Mouse (Mus musculus) kidney, adult 11 months (tissue): ENCODE measurements around the gene Fndc3b.

ENCODE experiments used
- DNase-seq: peaks from one replicate; pipeline ENCODE4 v3.0.0; 2022

Fndc3b gene

GRCm38 (mm10) chr3:27458416-27458815 lies 252.7 kb downstream of the Fndc3b start:
- no peak for DNase-seq

DNA sequence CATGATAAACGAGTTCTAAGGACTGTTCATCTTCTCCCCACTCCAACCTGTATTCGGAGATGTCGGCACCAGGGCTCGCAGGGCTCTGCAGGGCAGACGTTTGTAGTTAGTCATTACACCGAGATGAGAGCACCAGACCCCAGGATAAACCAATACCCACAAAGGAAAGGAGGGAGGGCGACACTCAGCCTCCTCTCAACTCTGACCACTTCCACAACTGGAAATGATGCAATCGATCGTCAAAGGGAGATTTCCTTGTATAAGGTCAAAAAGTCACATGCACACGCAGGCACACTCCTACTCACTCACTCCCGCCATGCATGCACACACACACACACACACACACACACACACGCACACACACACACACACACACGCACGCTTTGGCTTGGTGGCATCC lies 254.6 kb downstream of the Fndc3b start:
- no peak for DNase-seq

- no peak for DNase-seq
Observed at GRCm38 (mm10) chr3:27454402-27455195, 256.5 kb downstream of the Fndc3b start.

DNA sequence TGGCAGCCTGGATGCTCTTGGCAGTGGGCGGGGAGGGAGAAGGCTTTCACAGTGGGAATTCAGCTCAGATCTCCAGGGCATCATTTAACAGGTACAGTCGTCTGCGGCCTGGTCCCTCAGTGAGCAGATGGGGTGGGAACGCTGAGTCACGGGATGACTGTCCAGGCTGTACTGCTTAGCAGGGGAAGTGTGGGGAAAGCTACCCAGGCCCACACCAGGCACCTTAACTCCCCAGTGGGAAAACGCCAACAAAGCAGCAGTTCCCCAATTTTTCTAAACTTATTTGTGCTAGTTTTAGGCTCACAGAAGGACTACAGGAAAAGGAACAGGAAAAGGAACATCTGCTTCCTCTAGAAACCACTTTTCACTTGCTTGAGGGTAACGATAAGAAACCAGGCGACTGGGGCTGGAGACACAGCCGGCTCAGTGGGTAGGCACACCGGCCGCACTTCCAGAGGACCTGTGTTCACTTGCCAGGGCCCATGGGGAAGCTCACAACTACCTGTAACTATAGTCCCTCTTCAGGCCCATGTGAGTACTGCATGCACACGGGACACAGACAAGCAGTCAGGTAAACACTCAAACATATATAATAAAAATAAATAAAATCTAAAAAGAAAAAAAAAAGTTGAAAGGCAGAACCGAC lies 257.5 kb downstream of the Fndc3b start:
- no peak for DNase-seq

DNA sequence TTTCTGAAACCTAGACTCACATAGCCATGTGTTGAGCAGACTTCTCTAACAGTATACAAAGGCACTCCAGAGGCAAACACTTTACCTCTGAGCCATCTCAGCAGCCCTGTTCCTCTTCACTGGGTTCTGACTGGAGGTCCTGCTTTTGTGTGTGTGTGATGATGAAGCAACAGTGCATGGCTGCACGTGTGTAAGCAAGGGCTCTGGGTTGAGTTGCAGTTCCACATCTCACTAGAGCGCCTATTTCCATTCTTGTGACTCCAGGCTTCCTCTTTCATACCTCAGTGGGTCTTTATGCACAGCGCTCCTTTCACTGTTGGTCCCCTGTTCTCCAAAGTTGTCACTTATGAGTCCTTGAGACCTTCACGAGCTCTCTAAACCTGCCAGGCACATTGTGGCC lies 261.7 kb downstream of the Fndc3b start:
- no peak for DNase-seq

DNA sequence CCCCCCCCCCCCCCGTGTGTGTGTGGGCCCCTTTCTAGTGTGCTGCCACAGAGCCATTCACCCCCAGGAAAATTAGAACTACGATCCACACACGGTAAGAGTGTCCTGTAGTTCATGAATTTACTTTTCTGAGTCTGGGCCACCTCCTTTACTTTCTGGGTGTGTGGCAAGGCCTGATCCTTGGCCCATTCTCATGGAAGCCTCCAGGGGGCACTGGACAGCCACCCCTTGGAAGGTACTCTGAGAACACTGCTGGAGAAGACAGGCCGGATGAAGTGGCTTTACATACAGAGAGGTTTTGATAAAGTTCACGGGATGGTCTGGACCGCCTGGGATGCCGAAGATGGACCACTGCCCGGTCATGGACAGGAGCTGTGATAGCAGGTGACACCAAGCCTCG lies 262.7 kb downstream of the Fndc3b start:
- no peak for DNase-seq

DNA sequence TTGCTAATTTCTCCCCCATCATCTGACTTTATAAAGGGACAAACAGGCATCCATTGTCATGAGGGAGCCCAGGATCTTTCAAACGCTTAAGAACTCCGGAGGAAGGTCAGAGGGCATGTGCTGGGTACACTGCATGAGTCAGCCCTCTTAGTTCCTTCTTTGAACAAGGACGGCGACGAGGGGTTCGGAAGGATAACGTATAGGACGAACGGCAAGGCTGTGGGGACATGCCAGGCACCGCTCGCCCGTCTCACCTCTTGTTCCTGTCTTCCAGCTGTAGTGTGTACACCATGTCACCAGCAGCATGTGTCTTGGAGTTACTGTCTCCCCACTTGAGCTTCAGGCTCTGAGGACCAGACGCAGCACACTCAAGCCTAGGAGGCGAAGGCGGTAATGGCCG lies 271.4 kb downstream of the Fndc3b start:
- no peak for DNase-seq

DNA sequence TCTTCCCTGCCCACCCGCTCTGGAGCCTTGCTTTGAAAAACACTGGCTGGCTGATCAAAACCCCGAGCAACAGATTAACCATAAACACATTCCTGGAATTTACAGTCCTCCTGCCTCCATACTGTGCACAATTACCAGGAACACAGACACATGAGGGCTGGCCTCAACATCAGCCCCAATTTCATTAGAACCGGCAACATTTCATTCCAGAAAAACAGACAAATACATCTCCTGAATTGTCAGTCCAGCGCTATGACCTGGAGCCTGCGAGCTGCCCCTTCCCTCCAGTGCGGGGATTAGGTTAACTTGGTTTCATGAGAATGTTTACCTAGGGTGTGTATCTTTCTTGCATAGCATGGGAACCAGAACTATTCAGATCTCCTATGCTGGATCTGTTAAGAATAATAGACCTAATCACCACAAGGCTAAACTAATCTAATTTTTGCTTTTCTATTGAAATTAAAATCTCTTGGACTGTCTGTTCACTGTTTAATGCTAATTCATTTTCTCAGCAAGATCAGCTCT lies 275.9 kb downstream of the Fndc3b start:
- peak; percentile 19 for DNase-seq

GRCm38 (mm10) chr3:27432981-27433380 lies 278.1 kb downstream of the Fndc3b start:
- DNase-seq, result peak; percentile 47

- DNase-seq, result peak; percentile 73
Observed at GRCm38 (mm10) chr3:27430621-27431263, 280.4 kb downstream of the Fndc3b start.

GRCm38 (mm10) chr3:27427406-27427805 lies 283.7 kb downstream of the Fndc3b start:
- DNase-seq, result no peak

DNA sequence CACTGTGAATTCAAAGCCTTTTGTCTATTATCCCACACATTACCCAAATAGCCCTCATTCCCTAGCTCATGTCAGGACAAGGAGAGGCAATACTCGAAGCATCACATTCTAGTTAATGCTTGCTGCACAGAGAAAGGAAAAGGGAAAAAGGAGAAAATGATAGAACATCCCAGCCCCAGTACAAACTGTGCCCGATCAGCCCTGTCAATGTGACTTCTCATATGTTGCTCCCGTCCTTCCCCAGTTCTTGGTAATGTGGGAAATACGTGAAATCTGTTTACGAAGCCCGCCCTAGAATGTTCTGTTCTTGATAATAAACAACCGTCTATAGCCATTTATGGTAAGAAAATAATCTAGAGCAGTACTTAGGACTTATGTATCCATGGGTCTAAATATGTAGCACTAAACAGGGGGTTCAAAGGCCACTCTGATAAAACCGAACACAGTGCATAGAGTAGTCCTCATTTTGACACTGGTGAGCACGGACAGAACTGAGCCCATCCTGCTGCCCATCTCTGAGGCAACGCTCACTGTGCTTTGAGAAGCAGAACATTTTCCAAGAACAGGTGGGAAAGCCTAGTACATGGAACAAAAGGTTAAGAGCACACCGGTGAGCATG lies 286.9 kb downstream of the Fndc3b start:
- no peak for DNase-seq

DNA sequence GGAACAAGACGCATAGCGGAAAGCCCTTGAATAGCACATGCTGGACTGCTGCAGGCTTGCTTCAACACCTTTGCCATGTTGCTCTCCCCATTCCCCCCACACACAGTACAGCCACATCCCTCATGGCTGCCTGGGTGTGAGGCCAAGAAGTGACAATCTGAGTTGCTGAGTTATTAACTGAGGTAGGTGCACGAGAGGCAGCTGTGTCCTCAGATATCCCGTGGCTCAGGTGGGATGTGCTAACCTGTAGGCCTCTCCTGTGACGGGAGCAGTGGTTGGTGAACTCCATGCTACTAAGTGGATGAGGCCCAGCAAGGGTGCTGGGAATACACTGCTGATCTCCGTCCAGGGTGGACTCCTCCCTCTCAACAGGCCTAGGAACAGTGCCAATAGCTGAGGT lies 288.6 kb downstream of the Fndc3b start:
- DNase-seq, result no peak

GRCm38 (mm10) chr3:27421980-27422379 lies 289.1 kb downstream of the Fndc3b start:
- no peak for DNase-seq

DNA sequence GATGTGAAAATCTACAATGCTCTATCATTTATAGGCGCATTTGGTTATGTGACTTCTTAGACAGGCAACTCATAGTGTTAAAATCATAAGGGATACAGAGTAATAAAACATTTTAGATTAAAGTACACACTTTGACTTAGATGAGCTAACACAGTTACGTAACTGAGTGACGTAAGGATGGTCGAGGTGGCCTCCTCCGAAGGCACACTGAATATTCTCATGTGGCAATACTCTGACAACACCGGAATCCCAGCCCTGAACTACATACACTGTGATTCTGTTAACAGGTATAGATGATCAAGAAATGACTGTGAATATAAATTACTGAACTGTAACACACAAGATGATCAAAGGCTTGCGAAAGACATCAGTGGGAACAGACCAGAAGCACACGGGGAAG lies 292.5 kb downstream of the Fndc3b start:
- DNase-seq, result no peak

DNA sequence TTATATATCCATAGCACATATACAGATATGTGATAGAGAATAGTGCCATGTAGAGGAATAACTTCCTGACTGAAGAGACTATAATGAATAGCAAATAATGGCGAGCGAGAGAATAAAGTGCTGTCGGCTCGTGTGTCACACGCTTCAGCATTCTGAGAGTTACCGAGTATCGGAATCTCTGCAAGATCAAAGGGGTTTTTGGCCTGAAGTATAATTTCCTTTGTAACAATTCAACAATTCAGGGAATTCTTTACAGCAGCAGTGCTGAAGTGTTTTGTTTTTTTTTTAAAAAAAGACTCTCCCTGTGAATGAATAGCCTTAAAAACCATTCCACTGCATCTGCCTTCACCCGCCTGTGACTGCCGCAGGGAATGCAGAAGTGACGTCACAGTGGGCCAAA lies 294.3 kb downstream of the Fndc3b start:
- no peak for DNase-seq

DNA sequence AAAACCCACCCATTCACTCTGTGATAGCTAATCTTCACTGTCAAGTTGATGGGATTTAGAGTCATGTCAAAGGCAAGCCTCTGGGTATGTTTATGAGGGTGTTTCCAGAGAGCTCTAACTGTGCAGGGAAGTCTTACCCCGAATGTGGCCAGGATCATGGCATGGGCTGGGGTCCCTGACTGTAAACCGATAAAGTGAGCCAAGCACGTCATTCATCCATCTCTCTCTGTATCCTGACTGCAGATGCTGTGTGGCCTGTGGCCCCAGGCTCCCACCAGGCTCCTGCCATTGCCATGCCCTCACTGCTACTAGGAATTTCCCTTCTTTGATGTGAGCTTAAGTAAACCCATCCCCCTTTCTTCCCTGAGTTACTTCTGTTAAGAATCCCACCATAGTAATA lies 297.5 kb downstream of the Fndc3b start:
- DNase-seq, result no peak

- no peak for DNase-seq
Observed at GRCm38 (mm10) chr3:27411286-27411685, 299.8 kb downstream of the Fndc3b start.

GRCm38 (mm10) chr3:27408564-27408963 lies 302.5 kb downstream of the Fndc3b start:
- DNase-seq, result no peak

DNA sequence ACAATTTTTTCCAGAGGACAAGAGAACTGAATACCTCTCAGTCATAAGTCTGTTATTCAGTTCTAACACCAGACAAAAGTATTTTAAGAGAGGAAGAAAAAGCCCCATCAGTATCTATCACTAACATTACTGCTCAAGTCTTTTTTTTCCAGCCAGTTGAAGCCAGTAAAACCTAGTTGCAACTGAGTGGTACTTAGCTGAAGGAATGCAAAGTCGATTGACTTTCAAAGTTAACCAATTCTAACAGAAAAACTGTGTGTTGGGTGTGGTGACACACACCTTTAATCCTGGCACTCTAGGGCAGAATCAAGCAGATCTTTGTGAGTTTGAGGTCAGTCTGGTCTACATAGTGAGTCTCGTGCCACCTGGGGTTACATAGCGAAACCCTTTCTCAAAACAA lies 304.7 kb downstream of the Fndc3b start:
- no peak for DNase-seq

- DNase-seq, result peak; percentile 30
Observed at GRCm38 (mm10) chr3:27400996-27401395, 310.1 kb downstream of the Fndc3b start.

- no peak for DNase-seq
Observed at GRCm38 (mm10) chr3:27389923-27390322, 321.2 kb downstream of the Fndc3b start.

DNA sequence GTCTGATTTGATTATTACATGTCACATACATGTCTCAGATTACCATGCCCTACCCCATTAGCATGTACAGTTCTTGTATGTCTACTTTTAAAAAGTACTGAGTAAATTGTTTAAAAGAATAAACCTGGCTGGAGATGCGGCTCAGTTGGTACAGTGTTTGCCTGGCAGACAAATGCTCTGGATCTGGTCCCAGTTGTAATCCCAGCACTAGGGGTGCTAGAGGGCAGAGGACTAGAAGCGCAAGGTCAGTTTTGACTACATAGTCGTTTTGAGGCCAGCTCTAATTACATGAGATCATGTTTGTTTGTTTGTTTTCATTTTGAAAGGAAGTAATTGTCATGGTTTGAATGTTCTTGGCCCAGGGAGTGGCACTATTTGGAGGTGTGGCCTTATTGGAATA lies 326.3 kb downstream of the Fndc3b start:
- no peak for DNase-seq
